ENCODE assay signal across 8 mouse cellular contexts in the genomic region with DNA sequence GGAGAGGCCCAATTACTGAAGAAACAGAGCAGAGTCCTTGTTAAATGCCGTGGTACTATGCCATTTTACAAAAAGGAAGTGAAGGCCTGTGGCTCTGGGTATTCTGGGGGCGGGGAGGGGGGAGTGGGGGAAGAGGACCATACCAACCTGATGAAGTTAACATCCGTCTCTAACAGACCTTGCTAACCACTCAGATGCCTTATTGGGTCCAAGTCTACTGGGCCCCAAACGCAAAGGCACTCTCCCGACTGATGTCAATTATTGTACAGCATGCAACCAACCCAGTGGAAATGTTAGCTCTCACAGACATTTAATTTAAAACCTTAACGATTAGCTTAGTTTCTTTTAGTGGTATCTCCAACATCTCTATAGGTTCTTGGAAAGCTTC. TPM values are rescaled to one million over a fixed set of nuclear protein-coding genes. Genes with fewer than 3 reads are reported as not detected.
A peak's percentile ranks its signal among the peaks of the same experiment; 100 is the strongest.
DNase-seq lines count a peak whose midpoint lies in the region; ATAC-seq and TF ChIP-seq lines count a peak whose summit lies in the region.

No protein-coding gene starts in this region.

- H3K4me2 ChIP-seq in liver, embryonic 12.5 days, result peak overlapping the region; percentile 100
- H3K4me2 ChIP-seq in stomach, postnatal 0 days (replicated peaks; ENCODE audit: low read depth), result peak overlapping the region; percentile 87

- ATAC-seq in liver, embryonic 12.5 days, result peak; percentile 20; the same call in 1 of the 2 replicates
- no peak for ATAC-seq in stomach, postnatal 0 days (ENCODE audit: low FRiP score, low TSS enrichment)

- H3K4me3 ChIP-seq in cerebellum, adult 2 months (replicated peaks; ENCODE audit: insufficient read depth, low read depth, low read length), result peak overlapping the region; percentile 92
- H3K4me3 ChIP-seq in spleen, adult 2 months (ENCODE audit: extremely low read depth, insufficient read depth, insufficient read length), result peak overlapping the region; percentile 79; the same call in 1 of the 2 replicates
- peak overlapping the region; percentile 80 for H3K4me3 ChIP-seq in liver, embryonic 12.5 days
- H3K4me3 ChIP-seq in stomach, postnatal 0 days (ENCODE audit: low read depth, low read length), result peak overlapping the region; percentile 95

- no peak for TF ChIP-seq CTCF in cerebellum, adult 2 months (IDR thresholded peaks at IDR 0.05; ENCODE audit: borderline replicate concordance, insufficient read depth, low read depth, low read length)
- no peak for TF ChIP-seq CTCF in spleen, adult 2 months (IDR thresholded peaks at IDR 0.05; ENCODE audit: extremely low read depth, insufficient read depth, insufficient read length, insufficient replicate concordance)
- TF ChIP-seq CTCF in stomach, postnatal 0 days (IDR thresholded peaks at IDR 0.05; ENCODE audit: low read depth), result no peak

- H3K27ac ChIP-seq in cerebellum, adult 2 months (ENCODE audit: insufficient read depth, low read length), result no peak overlapping the region
- peak overlapping the region; percentile 95 for H3K27ac ChIP-seq in spleen, adult 2 months (ENCODE audit: insufficient read depth, low read length)
- no peak overlapping the region; the same call in 1 of the 2 replicates for H3K27ac ChIP-seq in liver, embryonic 12.5 days
- H3K27ac ChIP-seq in stomach, postnatal 0 days (replicated peaks), result no peak overlapping the region

- TF ChIP-seq POLR2A in cerebellum, adult 2 months (IDR thresholded peaks at IDR 0.05; ENCODE audit: borderline replicate concordance, insufficient read depth, low read length), result no peak
- TF ChIP-seq POLR2A in spleen, adult 2 months (IDR thresholded peaks at IDR 0.05; ENCODE audit: low read depth, low read length), result no peak

- no peaks in the 10 kb centered on the region for H3K27me3 ChIP-seq in cerebellum, adult 2 months (ENCODE audit: control insufficient read depth, insufficient read depth, low read length)
- H3K27me3 ChIP-seq in spleen, adult 2 months (ENCODE audit: control insufficient read depth, insufficient read depth, low read length), result 0 out of 2 replicates have a peak, but pooled peaks cover 2% of the 10 kb centered on the region
- H3K27me3 ChIP-seq in liver, embryonic 12.5 days (replicated peaks), result peaks cover 19% of the 10 kb centered on the region; the same call in 1 of the 2 replicates
- H3K27me3 ChIP-seq in stomach, postnatal 0 days (ENCODE audit: control insufficient read depth, insufficient read depth, low read length), result no peaks in the 10 kb centered on the region

- peaks cover 3% of the 10 kb centered on the region; the same call in 1 of the 2 replicates for H3K4me1 ChIP-seq in cerebellum, adult 2 months (ENCODE audit: control insufficient read depth, insufficient read depth, low read length)
- peaks cover 7% of the 10 kb centered on the region; the same call in 1 of the 2 replicates for H3K4me1 ChIP-seq in spleen, adult 2 months (ENCODE audit: control insufficient read depth, insufficient read depth, insufficient read length)
- peaks cover 41% of the 10 kb centered on the region for H3K4me1 ChIP-seq in liver, embryonic 12.5 days
- H3K4me1 ChIP-seq in stomach, postnatal 0 days (replicated peaks; ENCODE audit: control insufficient read depth, insufficient read depth), result no peaks in the 10 kb centered on the region

- H3K36me3 ChIP-seq in spleen, adult 2 months (ENCODE audit: control insufficient read depth, insufficient read depth, low read length), result no peaks in the 10 kb centered on the region
- no peaks in the 10 kb centered on the region for H3K36me3 ChIP-seq in liver, embryonic 12.5 days
- no peaks in the 10 kb centered on the region for H3K36me3 ChIP-seq in stomach, postnatal 0 days (ENCODE audit: control insufficient read depth, insufficient read depth, low read length)

- DNase-seq in cerebellum, adult 2 months, result no peak
- DNase-seq in cerebellum, adult 18-20 months, result no peak
- peak; percentile 14 to 50 for DNase-seq in spleen, adult 2 months (ENCODE audit: low read depth in 1 of 2, low spot score in 2 of 2)
- no peak for DNase-seq in spleen, adult 12 weeks (ENCODE audit: low spot score)
- DNase-seq in stomach, postnatal 0 days (ENCODE audit: low spot score), result no peak
- no peak for DNase-seq in embryo, embryonic 10 days (ENCODE audit: low spot score)
- DNase-seq in right cerebral cortex, postnatal 14 days, result no peak

- no peaks in the 10 kb centered on the region for H3K9me3 ChIP-seq in liver, embryonic 12.5 days (replicated peaks)
- H3K9me3 ChIP-seq in stomach, postnatal 0 days (ENCODE audit: control insufficient read depth, low read length), result no peaks in the 10 kb centered on the region

- no peak for TF ChIP-seq EP300 in stomach, postnatal 0 days (optimal IDR thresholded peaks at IDR 0.05)

- 30% methylated on average over 6 of the region's 6 CpGs for WGBS in cerebellum, adult 2 months
- WGBS in spleen, adult 2 months, result 3% methylated on average over 6 of the region's 6 CpGs
- 29% methylated on average over 6 of the region's 6 CpGs for WGBS in liver, embryonic 12.5 days (ENCODE audit: insufficient replicate concordance)
- WGBS in stomach, postnatal 0 days, result 60% methylated on average over 6 of the region's 6 CpGs

- H3K9ac ChIP-seq in liver, embryonic 12.5 days, result 0 out of 2 replicates have a peak overlapping the region, but pooled peaks have one; percentile 88
- peak overlapping the region; percentile 90; the same call in 1 of the 2 replicates for H3K9ac ChIP-seq in stomach, postnatal 0 days (ENCODE audit: low read length)

RNA-seq across cellular contexts. Expression of gene Rnf130, which starts 0.7 kb away (rescaled TPM):
- 76.6 and 77.8 TPM in 2 replicates for polyA plus RNA-seq in cerebellum, adult 2 months (2012; rRNA removed)
- 52.5 and 70.3 TPM in 2 replicates for polyA plus RNA-seq in spleen, adult 2 months (2012; rRNA removed)
- polyA plus RNA-seq in liver, embryonic 12.5 days (2016; fragmentation: Nextera tagmentation; extraction: Ambion mirVana), result 39.2 and 39.7 TPM in 2 replicates
- polyA plus RNA-seq in stomach, postnatal 0 days (2015; fragmentation: Nextera tagmentation; extraction: Ambion mirVana), result 52.6 and 54.2 TPM in 2 replicates

Comparison
In these comparisons a context has a peak if more than half of its experiments do, and no peak if none do; other contexts are left out.
1. DNase-seq: peak in spleen, adult 2 months (2 of 2); none in cerebellum, adult 2 months (0 of 2), cerebellum, adult 18-20 months (0 of 2), spleen, adult 12 weeks (single experiment), stomach, postnatal 0 days (single experiment), embryo, embryonic 10 days (single experiment) and right cerebral cortex, postnatal 14 days (single experiment).
2. Peak in every context shown above with its lines, with median percentiles within 50 percentile points of each other: H3K4me3 ChIP-seq.